Mouse (Mus musculus) testis, adult 2 months (tissue): ENCODE results near the gene Zfp157.

Experiments
- CTCF ChIP-seq: fragments of 200-500 bp; IDR thresholded peaks from 2 replicates; pipeline ENCODE4 v1.5.1; 2012; ENCODE audit warnings: low read depth, mild to moderate bottlenecking, inconsistent platforms, low read length, moderate library complexity; ENCODE audit not compliant: control insufficient read depth, insufficient read depth, insufficient replicate concordance
- POLR2A ChIP-seq: fragments of 200-500 bp; IDR thresholded peaks from 2 replicates; pipeline ENCODE4 v1.6.1; 2012; ENCODE audit warnings: low read depth, mild to moderate bottlenecking, inconsistent platforms, low read length, moderate library complexity; ENCODE audit not compliant: control insufficient read depth

GRCm38 (mm10) chr5:138458371-138458770, 17.1 kb downstream of the Zfp157 start:
- no peak for TF ChIP-seq CTCF
- no peak for TF ChIP-seq POLR2A
